In genomic region chr8:111769764-111770428, GRCm38 (mm10) we compare ENCODE assay signal across 8 mouse cellular contexts. TPM values are rescaled to one million over a fixed set of nuclear protein-coding genes. Genes with fewer than 3 reads are reported as not detected.
DNase-seq lines count a peak whose midpoint lies in the region; ATAC-seq lines count a peak whose summit lies in the region.

No protein-coding gene starts in this region.

- peaks cover 25% of the 10 kb centered on the region for H3K4me1 ChIP-seq in hindbrain, embryonic 13.5 days (replicated peaks)
- H3K4me1 ChIP-seq in neural tube, embryonic 13.5 days (replicated peaks) = peaks cover 43% of the 10 kb centered on the region

- WGBS in hindbrain, embryonic 13.5 days = 36% methylated on average over 12 of the region's 12 CpGs
- WGBS in neural tube, embryonic 13.5 days = 30% methylated on average over 12 of the region's 12 CpGs

- H3K9ac ChIP-seq in hindbrain, embryonic 13.5 days = peak overlapping the region; percentile 36; the same call in 1 of the 2 replicates
- peak overlapping the region; percentile 62 for H3K9ac ChIP-seq in neural tube, embryonic 13.5 days

- ATAC-seq in hindbrain, embryonic 13.5 days (ENCODE audit: low FRiP score) = peak; percentile 73
- peak; percentile 87 for ATAC-seq in neural tube, embryonic 13.5 days (ENCODE audit: low read depth)

- H3K27ac ChIP-seq in hindbrain, embryonic 13.5 days = peak overlapping the region; percentile 88
- peak overlapping the region; percentile 90 for H3K27ac ChIP-seq in neural tube, embryonic 13.5 days (replicated peaks)

- H3K4me2 ChIP-seq in hindbrain, embryonic 13.5 days = no peak overlapping the region
- no peak overlapping the region for H3K4me2 ChIP-seq in neural tube, embryonic 13.5 days

- H3K27me3 ChIP-seq in hindbrain, embryonic 13.5 days = no peaks in the 10 kb centered on the region
- H3K27me3 ChIP-seq in neural tube, embryonic 13.5 days = no peaks in the 10 kb centered on the region

- H3K36me3 ChIP-seq in hindbrain, embryonic 13.5 days = peaks cover 38% of the 10 kb centered on the region
- peaks cover 23% of the 10 kb centered on the region for H3K36me3 ChIP-seq in neural tube, embryonic 13.5 days

- DNase-seq in right cerebral cortex, adult 18-20 months = peak; percentile 41
- no peak for DNase-seq in right cerebral cortex, postnatal 4 days
- DNase-seq in forelimb bud, embryonic 11.5 days (ENCODE audit: low read depth, low spot score) = peak; percentile 61
- DNase-seq in left cerebral cortex, adult 9 months (ENCODE audit: low spot score in 2 of 2) = peak; percentile 14 to 25
- no peak for DNase-seq in c-Kit-positive CD71-positive TER-119-positive erythroid progenitor cells, embryonic 14.5 days (ENCODE audit: low spot score)
- DNase-seq in cerebellum, adult 8-10 months = no peak

- no peak overlapping the region for H3K4me3 ChIP-seq in hindbrain, embryonic 13.5 days
- no peak overlapping the region for H3K4me3 ChIP-seq in neural tube, embryonic 13.5 days

- no peaks in the 10 kb centered on the region for H3K9me3 ChIP-seq in hindbrain, embryonic 13.5 days
- no peaks in the 10 kb centered on the region for H3K9me3 ChIP-seq in neural tube, embryonic 13.5 days

RNA-seq across cellular contexts. Expression of gene Bcar1, which starts 26.3 kb away (rescaled TPM):
- polyA plus RNA-seq in hindbrain, embryonic 13.5 days (2015; fragmentation: Nextera tagmentation; extraction: Ambion mirVana) = 55.4 and 55.6 TPM in 2 replicates
- polyA plus RNA-seq in neural tube, embryonic 13.5 days (2015; fragmentation: Nextera tagmentation; extraction: Ambion mirVana) = 51.0 and 51.6 TPM in 2 replicates

Comparison
In these comparisons a context has a peak if more than half of its experiments do, and no peak if none do; other contexts are left out.
1. DNase-seq: peak in right cerebral cortex, adult 18-20 months (single experiment), forelimb bud, embryonic 11.5 days (single experiment) and left cerebral cortex, adult 9 months (2 of 2); none in right cerebral cortex, postnatal 4 days (single experiment), c-Kit-positive CD71-positive TER-119-positive erythroid progenitor cells, embryonic 14.5 days (single experiment) and cerebellum, adult 8-10 months (single experiment).